Mouse (Mus musculus): ENCODE data around the gene 2610318N02Rik.
"Not testable (repeated sequence)": the region's sequence is repeated elsewhere in the genome, so short reads cannot be mapped to it uniquely, and the experiment has no call there.

Gene 2610318N02Rik

GRCm38 (mm10) chr16:17124871-17125520, at the start of gene 2610318N02Rik:
Gene 2610318N02Rik (minus strand): TSS chr16:17125167.
- no peak for DNase-seq (ENCODE audit: low spot score)

GRCm38 (mm10) chr16:17168049-17168448, 43.1 kb upstream of the 2610318N02Rik start:
- no peak for DNase-seq (ENCODE audit: low spot score)

- no peak for DNase-seq (ENCODE audit: low spot score)
Measured at GRCm38 (mm10) chr16:17167179-17167578, 42.2 kb upstream of the 2610318N02Rik start.

- DNase-seq (ENCODE audit: low spot score) = not testable (repeated sequence)
Measured at GRCm38 (mm10) chr16:17165478-17165877, 40.5 kb upstream of the 2610318N02Rik start.

GRCm38 (mm10) chr16:17154346-17154745, 29.4 kb upstream of the 2610318N02Rik start:
- no peak for DNase-seq (ENCODE audit: low spot score)

GRCm38 (mm10) chr16:17151874-17152273, 26.9 kb upstream of the 2610318N02Rik start:
- no peak for DNase-seq (ENCODE audit: low spot score)

GRCm38 (mm10) chr16:17150520-17151258, 25.7 kb upstream of the 2610318N02Rik start:
- no peak for DNase-seq (ENCODE audit: low spot score)

- no peak for DNase-seq (ENCODE audit: low spot score)
Measured at GRCm38 (mm10) chr16:17148084-17148483, 23.1 kb upstream of the 2610318N02Rik start.

GRCm38 (mm10) chr16:17147391-17147929, 22.5 kb upstream of the 2610318N02Rik start:
- no peak for DNase-seq (ENCODE audit: low spot score)

GRCm38 (mm10) chr16:17146772-17147235, 21.8 kb upstream of the 2610318N02Rik start, which contains the start of gene Ccdc116:
Gene Ccdc116 (minus strand): TSS chr16:17147229.
- peak; percentile 45 for DNase-seq (ENCODE audit: low spot score)

- no peak for DNase-seq (ENCODE audit: low spot score)
Measured at GRCm38 (mm10) chr16:17144339-17144738, 19.4 kb upstream of the 2610318N02Rik start, which contains the start of gene Ydjc. Gene Ydjc (plus strand): TSS chr16:17144621.

- DNase-seq (ENCODE audit: low spot score) = no peak
Measured at GRCm38 (mm10) chr16:17137355-17137754, 12.4 kb upstream of the 2610318N02Rik start.

GRCm38 (mm10) chr16:17132906-17133200, 7.9 kb upstream of the 2610318N02Rik start:
- no peak for DNase-seq (ENCODE audit: low spot score)

GRCm38 (mm10) chr16:17132089-17132905, 7.3 kb upstream of the 2610318N02Rik start, which contains the start of gene Sdf2l1:
Gene Sdf2l1 (minus strand): TSS chr16:17132383.
- DNase-seq (ENCODE audit: low spot score) = peak; percentile 97

- no peak for DNase-seq (ENCODE audit: low spot score)
Measured at GRCm38 (mm10) chr16:17131191-17132088, 6.5 kb upstream of the 2610318N02Rik start.

- no peak for DNase-seq (ENCODE audit: low spot score)
Measured at GRCm38 (mm10) chr16:17127292-17127691, 2.3 kb upstream of the 2610318N02Rik start.

- no peak for DNase-seq (ENCODE audit: low spot score)
Measured at GRCm38 (mm10) chr16:17124119-17124870, 672 bp downstream of the 2610318N02Rik start.

GRCm38 (mm10) chr16:17121569-17121968, 3.4 kb downstream of the 2610318N02Rik start:
- no peak for DNase-seq (ENCODE audit: low spot score)

- no peak for DNase-seq (ENCODE audit: low spot score)
Measured at GRCm38 (mm10) chr16:17117309-17117799, 7.6 kb downstream of the 2610318N02Rik start.
